Mouse (Mus musculus) midbrain, embryonic 12.5 days (tissue): ENCODE data around the gene Pvr. TPM values are rescaled to one million over a fixed set of nuclear protein-coding genes. Genes with fewer than 3 reads are reported as not detected.
A peak's percentile ranks its signal among the peaks of the same experiment; 100 is the strongest.

Experiments
- ATAC-seq: fragments of 200-750 bp; cut with Nextera tagmentation; 2 replicates; pipeline ENCODE4 v1.8.0; 2017; ENCODE audit warnings: low read depth, moderate TSS enrichment, moderate library complexity; ENCODE audit not compliant: low FRiP score
- H3K27ac ChIP-seq: fragments of 300-500 bp; sonication (generic); replicated peaks from 2 replicates; pipeline ENCODE4 v1.5.1; 2016; ENCODE audit warnings: mild to moderate bottlenecking
- H3K27me3 ChIP-seq: fragments of 300-500 bp; sonication (generic); 2 replicates; pipeline ENCODE4 v1.6.1; 2016; ENCODE audit warnings: mild to moderate bottlenecking
- H3K36me3 ChIP-seq: fragments of 300-500 bp; sonication (generic); 2 replicates; pipeline ENCODE4 v1.6.1; 2016
- H3K4me1 ChIP-seq: fragments of 300-500 bp; sonication (generic); 2 replicates; pipeline ENCODE4 v1.6.1; 2016
- H3K4me2 ChIP-seq: fragments of 300-500 bp; sonication (generic); replicated peaks from 2 replicates; pipeline ENCODE4 v1.6.1; 2016; ENCODE audit warnings: mild to moderate bottlenecking, moderate library complexity
- H3K4me3 ChIP-seq: fragments of 300-500 bp; sonication (generic); 2 replicates; pipeline ENCODE4 v1.5.1; 2016; ENCODE audit warnings: mild to moderate bottlenecking
- H3K9ac ChIP-seq: fragments of 300-500 bp; sonication (generic); replicated peaks from 2 replicates; pipeline ENCODE4 v1.6.1; 2016; ENCODE audit warnings: mild to moderate bottlenecking, moderate library complexity
- H3K9me3 ChIP-seq: fragments of 300-500 bp; sonication (generic); 2 replicates; pipeline ENCODE4 v1.6.1; 2016; ENCODE audit warnings: mild to moderate bottlenecking
- WGBS: fragments of 180-500 bp; shearing (Covaris S2); methylation state at CpG from one replicate; pipeline ENCODE4 v1.1.7; 2016; 5-methylcytosine and 5-hydroxymethylcytosine counted together
- polyA plus RNA-seq: library from polyadenylated mRNA; unstranded; fragments of >200 nt; fragmentation: Nextera tagmentation; extraction: Ambion mirVana; gene quantifications from 2 replicates; pipeline ENCODE4 v1.2.1, GENCODE M21; 2016

The Pvr gene
- 3.4 and 3.7 TPM in 2 replicates for polyA plus RNA-seq

DNA sequence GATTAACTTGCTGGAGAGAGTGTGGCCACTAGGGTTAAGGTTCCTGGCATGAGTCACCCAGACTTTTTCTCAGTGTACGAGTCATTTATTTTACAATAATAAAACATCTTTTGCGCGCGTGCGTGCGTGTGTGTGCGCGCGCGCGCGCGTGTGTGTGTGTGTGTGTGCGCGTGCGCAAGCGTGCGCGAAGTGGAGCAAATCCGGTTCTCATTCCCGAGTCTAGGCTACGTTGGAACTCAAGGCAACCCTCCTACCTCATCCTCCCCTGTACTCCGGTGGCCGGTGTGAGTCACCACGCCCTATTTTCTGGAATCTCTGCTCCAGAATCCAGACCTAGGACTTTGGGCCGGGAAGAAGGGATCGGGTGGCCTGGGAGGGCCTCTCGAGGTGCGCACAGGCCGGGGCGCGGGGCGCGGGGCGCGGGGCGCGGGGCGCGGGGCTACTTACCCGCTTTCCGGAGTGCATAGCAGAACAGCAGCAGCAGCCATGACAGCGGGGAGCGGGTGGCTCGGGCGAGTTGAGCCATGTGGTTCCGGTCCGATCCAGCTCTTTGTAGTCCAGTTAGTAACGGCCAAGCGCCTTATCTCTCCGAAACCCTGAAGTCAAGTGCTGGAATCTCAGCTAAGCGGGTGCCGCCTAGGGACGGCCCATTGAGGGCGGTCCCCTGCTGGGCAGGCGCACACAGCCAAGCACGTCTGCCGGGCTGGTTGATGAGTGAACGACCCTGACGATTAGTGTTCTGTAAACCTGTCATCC, at the start of gene Pvr:
Gene Pvr (minus strand): TSS at position 655 of the 756 bp plus-strand sequence.
- H3K9ac ChIP-seq, result peak within 1 kb of the TSS; percentile 73
- ATAC-seq, result peak; percentile 83
- H3K36me3 ChIP-seq, result no peaks in the 10 kb centered on the region
- peak within 1 kb of the TSS; percentile 72 for H3K4me3 ChIP-seq
- under 1% methylated on average over 60 of the region's 60 CpGs for WGBS
- H3K27ac ChIP-seq, result peak within 1 kb of the TSS; percentile 56
- no peaks in the 10 kb centered on the region for H3K27me3 ChIP-seq
- no peaks in the 10 kb centered on the region for H3K9me3 ChIP-seq
- H3K4me1 ChIP-seq, result 0 out of 2 replicates have a peak, but pooled peaks cover 9% of the 10 kb centered on the region
- H3K4me2 ChIP-seq, result peak within 1 kb of the TSS; percentile 82

DNA sequence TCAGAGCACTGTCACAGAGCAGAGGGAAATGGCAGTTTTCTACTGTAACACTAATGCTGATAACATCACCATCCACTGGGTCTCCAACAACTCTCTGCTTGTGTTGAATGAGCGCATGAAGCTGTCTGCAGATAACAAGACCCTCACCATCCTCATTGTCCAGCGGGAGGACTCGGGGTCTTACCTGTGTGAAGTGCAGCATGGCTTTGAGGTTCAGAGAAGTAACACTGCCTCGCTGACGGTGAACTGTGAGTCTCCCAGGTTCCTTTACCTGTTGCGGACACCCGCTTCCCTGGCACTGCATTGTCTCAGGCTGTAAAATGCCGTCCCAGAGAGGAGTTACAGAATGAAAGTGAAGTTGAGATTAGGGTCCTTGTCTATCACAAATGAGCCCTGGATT, 49.2 kb upstream of the Pvr start:
- no peak overlapping the region for H3K4me3 ChIP-seq
- no peak overlapping the region for H3K9ac ChIP-seq
- no peak for ATAC-seq
- peaks cover 32% of the 10 kb centered on the region for H3K9me3 ChIP-seq
- no peak overlapping the region for H3K4me2 ChIP-seq
- no peak overlapping the region for H3K27ac ChIP-seq
- no peaks in the 10 kb centered on the region for H3K27me3 ChIP-seq
- no peaks in the 10 kb centered on the region for H3K4me1 ChIP-seq
- 94% methylated on average over 8 of the region's 8 CpGs for WGBS
- H3K36me3 ChIP-seq, result no peaks in the 10 kb centered on the region

- no peaks in the 10 kb centered on the region for H3K36me3 ChIP-seq
- H3K27me3 ChIP-seq, result no peaks in the 10 kb centered on the region
- H3K4me3 ChIP-seq, result no peak overlapping the region
- H3K9me3 ChIP-seq, result peaks cover 32% of the 10 kb centered on the region
- H3K4me1 ChIP-seq, result no peaks in the 10 kb centered on the region
- H3K4me2 ChIP-seq, result no peak overlapping the region
- ATAC-seq, result no peak
- H3K27ac ChIP-seq, result no peak overlapping the region
- H3K9ac ChIP-seq, result no peak overlapping the region
- 92% methylated on average over 4 of the region's 4 CpGs for WGBS
These were observed 48.7 kb upstream of the Pvr start for GRCm38 (mm10) chr7:19969541-19970090.

DNA sequence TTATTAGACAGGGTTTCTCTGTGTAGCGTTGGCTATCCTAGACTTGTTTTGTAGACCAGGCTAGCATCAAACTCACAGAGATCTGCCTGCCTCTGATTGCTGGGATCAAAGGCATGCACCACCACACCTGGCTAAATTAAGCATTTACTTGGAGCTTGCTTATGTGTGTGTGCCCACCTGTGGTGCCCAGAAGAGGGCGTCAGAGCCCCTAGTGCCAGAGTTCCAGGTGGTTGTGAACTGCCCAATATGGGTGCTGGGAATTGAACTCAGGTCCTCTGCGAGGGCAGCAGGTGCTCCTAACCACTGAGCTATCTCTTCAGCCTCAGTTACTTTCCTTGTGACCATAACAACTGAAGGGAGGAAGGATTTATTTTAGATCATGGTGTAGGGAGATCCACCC, 48.1 kb upstream of the Pvr start:
- Histone ChIP-seq H3K4me2 (no peak overlapping the region), H3K27ac (no peak overlapping the region), H3K9ac (no peak overlapping the region), H3K4me3 (no peak overlapping the region), H3K27me3 (no peaks in the 10 kb centered on the region), H3K4me1 (no peaks in the 10 kb centered on the region), H3K9me3 (peaks cover 32% of the 10 kb centered on the region), H3K36me3 (no peaks in the 10 kb centered on the region)
- 74% methylated on average over 3 of the region's 3 CpGs for WGBS
- ATAC-seq, result no peak

GRCm38 (mm10) chr7:19964985-19965579, 44.1 kb upstream of the Pvr start, which contains the start of gene Ceacam20:
Gene Ceacam20 (plus strand): TSS chr7:19965412.
- 82% methylated on average over 7 of the region's 7 CpGs for WGBS
- no peaks in the 10 kb centered on the region for H3K4me1 ChIP-seq
- no peak within 1 kb of the TSS for H3K9ac ChIP-seq
- H3K27ac ChIP-seq, result no peak within 1 kb of the TSS
- no peaks in the 10 kb centered on the region for H3K27me3 ChIP-seq
- ATAC-seq, result no peak
- no peak within 1 kb of the TSS for H3K4me3 ChIP-seq
- no peaks in the 10 kb centered on the region for H3K36me3 ChIP-seq
- peaks cover 13% of the 10 kb centered on the region for H3K9me3 ChIP-seq
- no peak within 1 kb of the TSS for H3K4me2 ChIP-seq

- ATAC-seq, result no peak
- no peaks in the 10 kb centered on the region for H3K4me1 ChIP-seq
- no peak overlapping the region for H3K4me3 ChIP-seq
- H3K27me3 ChIP-seq, result no peaks in the 10 kb centered on the region
- no peak overlapping the region for H3K9ac ChIP-seq
- H3K36me3 ChIP-seq, result no peaks in the 10 kb centered on the region
- H3K9me3 ChIP-seq, result no peaks in the 10 kb centered on the region
- no peak overlapping the region for H3K4me2 ChIP-seq
- 70% methylated on average over 1 of the region's 1 CpGs for WGBS
- no peak overlapping the region for H3K27ac ChIP-seq
These were observed 41.5 kb upstream of the Pvr start for GRCm38 (mm10) chr7:19962423-19962822.

DNA sequence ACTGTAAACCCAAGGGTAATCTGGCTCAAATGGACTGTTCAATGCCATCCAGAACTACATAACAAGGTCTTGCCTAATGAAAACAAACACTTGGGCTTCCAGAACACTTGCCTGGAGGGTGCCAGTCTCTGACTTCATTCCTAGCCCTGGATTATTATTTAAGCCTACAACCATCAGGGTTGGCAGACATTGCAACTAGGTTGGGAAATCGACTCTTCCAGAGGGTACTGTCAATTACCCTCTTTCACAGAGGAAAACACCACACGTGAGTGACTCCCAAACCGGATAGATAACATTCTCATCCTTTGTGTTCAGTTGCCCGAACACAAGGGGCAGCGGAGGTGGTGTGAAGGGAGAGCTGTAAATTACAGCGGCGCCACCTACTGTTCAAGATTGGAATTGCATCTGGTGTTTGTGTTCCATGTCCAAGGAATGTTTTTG, 35.4 kb upstream of the Pvr start:
- Histone ChIP-seq H3K27me3 (no peaks in the 10 kb centered on the region), H3K4me2 (no peak overlapping the region), H3K4me1 (no peaks in the 10 kb centered on the region), H3K9me3 (no peaks in the 10 kb centered on the region), H3K9ac (no peak overlapping the region), H3K4me3 (no peak overlapping the region), H3K36me3 (no peaks in the 10 kb centered on the region), H3K27ac (no peak overlapping the region)
- peak; percentile 52; the same call in 1 of the 2 replicates for ATAC-seq
- WGBS, result 3% methylated on average over 7 of the region's 7 CpGs

GRCm38 (mm10) chr7:19955861-19956260, 34.9 kb upstream of the Pvr start:
- WGBS, result 76% methylated on average over 4 of the region's 4 CpGs
- no peaks in the 10 kb centered on the region for H3K27me3 ChIP-seq

DNA sequence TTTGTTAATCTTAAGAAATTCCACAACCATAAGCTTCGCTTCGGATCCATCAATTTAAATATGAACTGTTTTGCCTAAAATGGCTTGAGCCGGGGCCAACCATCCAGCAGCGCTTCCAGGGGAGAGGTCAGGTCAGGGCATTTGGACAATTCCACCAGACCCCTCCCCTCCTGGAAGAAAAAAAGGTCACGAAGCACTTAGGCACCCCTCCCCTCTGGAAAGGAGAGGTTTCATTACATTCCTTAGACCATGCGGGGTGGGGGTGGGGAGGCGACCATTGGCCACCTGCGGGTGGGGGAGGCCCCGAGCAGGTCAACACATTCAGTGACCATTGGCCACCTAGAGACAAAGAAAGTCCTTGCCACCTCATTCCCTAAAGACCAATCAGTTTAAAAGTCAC, 32.1 kb upstream of the Pvr start:
- WGBS, result 47% methylated on average over 9 of the region's 9 CpGs
- no peak overlapping the region for H3K9ac ChIP-seq
- no peaks in the 10 kb centered on the region for H3K4me1 ChIP-seq
- H3K27ac ChIP-seq, result no peak overlapping the region
- H3K9me3 ChIP-seq, result no peaks in the 10 kb centered on the region
- H3K4me3 ChIP-seq, result no peak overlapping the region
- H3K27me3 ChIP-seq, result no peaks in the 10 kb centered on the region
- ATAC-seq, result no peak
- no peaks in the 10 kb centered on the region for H3K36me3 ChIP-seq
- no peak overlapping the region for H3K4me2 ChIP-seq

More at GRCm38 (mm10) chr7:19955861-19956260, 34.9 kb upstream of the Pvr start:
- H3K9me3 ChIP-seq, result no peaks in the 10 kb centered on the region
- no peaks in the 10 kb centered on the region for H3K36me3 ChIP-seq
- H3K27ac ChIP-seq, result no peak overlapping the region
- no peaks in the 10 kb centered on the region for H3K4me1 ChIP-seq
- no peak overlapping the region for H3K4me3 ChIP-seq
- H3K4me2 ChIP-seq, result no peak overlapping the region
- no peak overlapping the region for H3K9ac ChIP-seq
- ATAC-seq, result no peak

- Histone ChIP-seq H3K27ac (0 out of 2 replicates have a peak overlapping the region, but pooled peaks have one; percentile 15), H3K4me1 (no peaks in the 10 kb centered on the region), H3K9me3 (no peaks in the 10 kb centered on the region), H3K4me3 (no peak overlapping the region), H3K36me3 (no peaks in the 10 kb centered on the region), H3K4me2 (no peak overlapping the region), H3K27me3 (no peaks in the 10 kb centered on the region), H3K9ac (no peak overlapping the region)
- 41% methylated on average over 10 of the region's 10 CpGs for WGBS
- ATAC-seq, result peak; percentile 59
These were observed 31.5 kb upstream of the Pvr start for GRCm38 (mm10) chr7:19952320-19952986.

DNA sequence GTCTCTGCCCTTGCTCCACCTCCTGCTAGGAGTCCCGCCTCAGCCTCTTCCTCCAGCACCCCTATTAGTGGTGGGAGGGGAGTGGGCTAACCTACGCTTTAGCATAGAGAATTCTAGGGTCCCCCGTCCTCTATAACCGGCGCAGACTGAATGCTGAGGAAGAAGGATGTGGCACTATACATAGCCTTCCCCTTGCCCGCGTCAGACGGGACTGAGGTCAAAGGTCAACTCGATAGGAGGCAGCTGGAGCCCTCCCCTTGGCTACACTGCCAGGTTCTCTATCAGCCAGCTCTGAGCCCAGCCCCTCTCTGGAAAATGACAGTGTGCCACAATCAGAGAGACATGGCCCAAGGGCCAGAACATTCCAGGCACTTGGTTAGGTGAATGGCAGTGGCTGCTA, 29.6 kb upstream of the Pvr start, which contains the start of gene Igsf23:
Gene Igsf23 (minus strand): TSS at position 168 of the 400 bp plus-strand sequence.
- no peaks in the 10 kb centered on the region for H3K4me1 ChIP-seq
- no peak for ATAC-seq
- H3K9ac ChIP-seq, result no peak within 1 kb of the TSS
- H3K27ac ChIP-seq, result no peak within 1 kb of the TSS
- H3K4me2 ChIP-seq, result no peak within 1 kb of the TSS
- H3K27me3 ChIP-seq, result no peaks in the 10 kb centered on the region
- H3K4me3 ChIP-seq, result no peak within 1 kb of the TSS
- no peaks in the 10 kb centered on the region for H3K9me3 ChIP-seq
- no peaks in the 10 kb centered on the region for H3K36me3 ChIP-seq
- 58% methylated on average over 9 of the region's 9 CpGs for WGBS

DNA sequence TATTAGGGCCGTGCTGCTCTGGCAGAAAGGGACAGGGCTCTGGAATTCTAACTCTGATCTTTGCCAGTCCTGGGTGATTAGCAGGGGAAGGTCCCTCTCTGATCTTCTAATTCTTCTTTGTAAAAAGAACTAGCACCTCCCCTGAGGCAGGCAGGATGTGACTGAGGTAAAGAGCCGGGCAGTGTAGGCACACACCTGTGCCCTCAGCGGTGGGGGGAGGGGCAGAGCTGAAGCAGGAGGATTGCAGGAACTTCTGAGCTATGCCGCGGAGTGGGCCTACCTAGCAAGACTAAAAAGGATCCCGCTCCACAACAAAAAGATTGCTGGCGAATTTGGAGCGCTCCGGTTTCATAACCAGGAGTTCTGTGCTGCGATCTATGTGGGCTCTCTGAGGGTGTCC, 29.0 kb upstream of the Pvr start:
- Histone ChIP-seq H3K27ac (no peak overlapping the region), H3K9me3 (no peaks in the 10 kb centered on the region), H3K4me2 (no peak overlapping the region), H3K9ac (no peak overlapping the region), H3K36me3 (no peaks in the 10 kb centered on the region), H3K4me1 (no peaks in the 10 kb centered on the region), H3K27me3 (no peaks in the 10 kb centered on the region), H3K4me3 (no peak overlapping the region)
- WGBS, result 62% methylated on average over 10 of the region's 10 CpGs
- ATAC-seq, result no peak
